Mouse (Mus musculus) kidney, embryonic 14.5 days (tissue): ENCODE results near the gene Hspg2. TPM values are rescaled to one million over a fixed set of nuclear protein-coding genes. Genes with fewer than 3 reads are reported as not detected.
A peak's percentile ranks its signal among the peaks of the same experiment; 100 is the strongest.

Experiments used
- ATAC-seq: fragments of 200-750 bp; cut with Nextera tagmentation; 2 replicates; pipeline ENCODE4 v1.8.0; 2017; ENCODE audit warnings: moderate number of reproducible peaks, mild to moderate bottlenecking, moderate TSS enrichment, moderate library complexity; ENCODE audit not compliant: low FRiP score, low TSS enrichment
- H3K27ac ChIP-seq: fragments of 300-500 bp; sonication (generic); 2 replicates; pipeline ENCODE4 v1.5.1; 2014; ENCODE audit warnings: low read depth, mild to moderate bottlenecking, low read length, moderate library complexity, mixed read lengths
- H3K27me3 ChIP-seq: fragments of 300-500 bp; sonication (generic); 2 replicates; pipeline ENCODE4 v1.6.1; 2014; ENCODE audit warnings: mild to moderate bottlenecking, low read length; ENCODE audit not compliant: control insufficient read depth, insufficient read depth
- H3K36me3 ChIP-seq: fragments of 300-500 bp; sonication (generic); 2 replicates; pipeline ENCODE4 v1.6.1; 2014; ENCODE audit warnings: low read length, mixed read lengths; ENCODE audit not compliant: control insufficient read depth, insufficient read depth
- H3K4me1 ChIP-seq: fragments of 300-500 bp; sonication (generic); 2 replicates; pipeline ENCODE4 v1.6.1; 2014; ENCODE audit warnings: low read length, mixed read lengths; ENCODE audit not compliant: control insufficient read depth, insufficient read depth
- H3K4me2 ChIP-seq: fragments of 300-500 bp; sonication (generic); replicated peaks from 2 replicates; pipeline ENCODE4 v1.6.1; 2014; ENCODE audit warnings: low read depth, mild to moderate bottlenecking, low read length
- H3K4me3 ChIP-seq: fragments of 300-500 bp; sonication (generic); 2 replicates; pipeline ENCODE4 v1.5.1; 2014; ENCODE audit warnings: mild to moderate bottlenecking, low read length
- H3K9ac ChIP-seq: fragments of 300-500 bp; sonication (generic); 2 replicates; pipeline ENCODE4 v1.6.1; 2014; ENCODE audit warnings: low read depth, mild to moderate bottlenecking, low read length, moderate library complexity
- H3K9me3 ChIP-seq: fragments of 300-500 bp; sonication (generic); 2 replicates; pipeline ENCODE4 v1.6.1; 2016; ENCODE audit warnings: low read length; ENCODE audit not compliant: control insufficient read depth
- WGBS: fragments of 180-500 bp; shearing (Covaris S2); extraction: QIAGEN DNeasy Blood & Tissue Kit; methylation state at CpG from one replicate; pipeline ENCODE4 v1.1.7; 2014; 5-methylcytosine and 5-hydroxymethylcytosine counted together
- polyA plus RNA-seq: library from polyadenylated mRNA; unstranded; fragments of >200 nt; fragmentation: Nextera tagmentation; extraction: Ambion mirVana; gene quantifications from 2 replicates; pipeline ENCODE4 v1.2.1, GENCODE M21; 2014

The Hspg2 gene
- polyA plus RNA-seq, 1 experiment from 2014 or later: 56.2 TPM

GRCm38 (mm10) chr4:137492563-137492962 lies 24.0 kb downstream of the Hspg2 start:
- Histone ChIP-seq H3K9me3 (no peaks in the 10 kb centered on the region), H3K27ac (no peak overlapping the region; the same call in 1 of the 2 replicates), H3K4me1 (peaks cover 66% of the 10 kb centered on the region), H3K9ac (no peak overlapping the region), H3K27me3 (no peaks in the 10 kb centered on the region), H3K4me3 (no peak overlapping the region), H3K4me2 (no peak overlapping the region), H3K36me3 (no peaks in the 10 kb centered on the region)
- WGBS: 82% methylated on average over 11 of the region's 11 CpGs
- ATAC-seq: no peak

DNA sequence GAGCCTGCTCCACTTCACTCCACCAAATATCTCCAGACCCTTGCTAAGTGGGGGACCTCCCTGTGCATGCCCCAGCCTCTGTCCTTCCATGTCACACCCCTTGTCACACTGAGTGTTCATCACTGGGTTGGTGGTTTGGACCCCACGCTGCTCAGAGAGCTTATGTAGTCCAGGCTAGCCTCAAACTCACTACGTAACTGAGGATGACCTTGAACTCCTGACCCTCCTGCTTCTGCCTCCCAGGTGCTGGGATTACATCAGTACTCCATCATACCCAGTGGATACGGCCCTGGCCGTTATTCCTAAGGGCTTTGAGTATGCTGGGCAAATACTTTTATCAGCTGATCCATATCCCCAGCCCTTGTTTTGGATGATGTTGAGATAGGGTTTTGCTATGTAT lies 24.6 kb downstream of the Hspg2 start:
- H3K36me3 ChIP-seq: no peaks in the 10 kb centered on the region
- H3K27me3 ChIP-seq: no peaks in the 10 kb centered on the region
- H3K4me1 ChIP-seq: peaks cover 66% of the 10 kb centered on the region
- H3K9ac ChIP-seq: no peak overlapping the region
- H3K4me3 ChIP-seq: no peak overlapping the region
- H3K27ac ChIP-seq: no peak overlapping the region
- H3K4me2 ChIP-seq: no peak overlapping the region
- 91% methylated on average over 4 of the region's 4 CpGs for WGBS
- no peaks in the 10 kb centered on the region for H3K9me3 ChIP-seq
- no peak for ATAC-seq

- ATAC-seq: peak; percentile 61
- peak overlapping the region; percentile 82 for H3K27ac ChIP-seq
- no peaks in the 10 kb centered on the region for H3K27me3 ChIP-seq
- H3K4me2 ChIP-seq: no peak overlapping the region
- H3K36me3 ChIP-seq: no peaks in the 10 kb centered on the region
- H3K4me1 ChIP-seq: peaks cover 64% of the 10 kb centered on the region
- peak overlapping the region; percentile 23 for H3K9ac ChIP-seq
- H3K9me3 ChIP-seq: no peaks in the 10 kb centered on the region
- WGBS: 11% methylated on average over 19 of the region's 19 CpGs
- H3K4me3 ChIP-seq: no peak overlapping the region
Observed at GRCm38 (mm10) chr4:137494751-137495500, 26.4 kb downstream of the Hspg2 start.

GRCm38 (mm10) chr4:137495501-137496100 lies 27.0 kb downstream of the Hspg2 start:
- no peaks in the 10 kb centered on the region for H3K27me3 ChIP-seq
- H3K4me2 ChIP-seq: no peak overlapping the region
- H3K36me3 ChIP-seq: no peaks in the 10 kb centered on the region
- H3K4me1 ChIP-seq: peaks cover 57% of the 10 kb centered on the region
- 57% methylated on average over 6 of the region's 6 CpGs for WGBS
- ATAC-seq: peak; percentile 66
- no peak overlapping the region for H3K4me3 ChIP-seq
- no peaks in the 10 kb centered on the region for H3K9me3 ChIP-seq
- no peak overlapping the region for H3K9ac ChIP-seq
- H3K27ac ChIP-seq: peak overlapping the region; percentile 82

GRCm38 (mm10) chr4:137497367-137497766 lies 28.8 kb downstream of the Hspg2 start:
- peaks cover 54% of the 10 kb centered on the region for H3K4me1 ChIP-seq
- H3K4me3 ChIP-seq: no peak overlapping the region
- H3K27me3 ChIP-seq: no peaks in the 10 kb centered on the region
- no peak overlapping the region for H3K9ac ChIP-seq
- WGBS: 40% methylated on average over 5 of the region's 5 CpGs
- H3K36me3 ChIP-seq: peaks cover 12% of the 10 kb centered on the region; the same call in 1 of the 2 replicates
- ATAC-seq: peak; percentile 40
- H3K9me3 ChIP-seq: no peaks in the 10 kb centered on the region
- peak overlapping the region; percentile 86 for H3K27ac ChIP-seq
- no peak overlapping the region; the same call in 1 of the 2 replicates for H3K4me2 ChIP-seq

- WGBS: 31% methylated on average over 9 of the region's 9 CpGs
- Histone ChIP-seq H3K27me3 (no peaks in the 10 kb centered on the region), H3K9ac (peak overlapping the region; percentile 34; the same call in 1 of the 2 replicates), H3K9me3 (no peaks in the 10 kb centered on the region), H3K27ac (peak overlapping the region; percentile 86), H3K4me2 (no peak overlapping the region; the same call in 1 of the 2 replicates), H3K4me1 (peaks cover 54% of the 10 kb centered on the region), H3K36me3 (peaks cover 19% of the 10 kb centered on the region), H3K4me3 (no peak overlapping the region)
- peak; percentile 3; the same call in 1 of the 2 replicates for ATAC-seq
Observed at GRCm38 (mm10) chr4:137497892-137498722, 29.5 kb downstream of the Hspg2 start.

GRCm38 (mm10) chr4:137498882-137499583 lies 30.5 kb downstream of the Hspg2 start:
- Histone ChIP-seq H3K4me3 (no peak overlapping the region), H3K27ac (peak overlapping the region; percentile 86)

DNA sequence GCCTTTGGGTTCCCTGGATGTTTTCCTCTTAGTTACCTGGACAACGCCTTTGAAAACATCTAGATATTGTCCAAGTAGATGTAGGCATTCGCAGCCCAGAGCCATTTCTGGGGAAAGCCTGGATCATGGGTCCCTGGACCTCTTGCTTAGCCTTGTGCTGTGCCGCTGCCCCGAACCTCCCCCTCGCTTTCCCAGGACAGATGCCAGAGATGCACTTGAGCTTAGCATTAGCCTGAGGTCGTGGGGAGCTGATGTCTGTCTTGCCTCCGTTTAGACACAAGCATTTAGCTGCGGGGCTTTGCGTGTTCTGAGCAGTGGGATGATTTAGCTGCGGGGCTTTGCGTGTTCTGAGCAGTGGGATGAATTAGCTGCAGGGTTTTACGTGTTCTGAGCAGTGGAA lies 31.6 kb downstream of the Hspg2 start:
- Histone ChIP-seq H3K27me3 (no peaks in the 10 kb centered on the region), H3K9me3 (no peaks in the 10 kb centered on the region), H3K27ac (no peak overlapping the region), H3K9ac (no peak overlapping the region; the same call in 1 of the 2 replicates), H3K4me2 (no peak overlapping the region), H3K4me3 (no peak overlapping the region), H3K36me3 (peaks cover 36% of the 10 kb centered on the region), H3K4me1 (peaks cover 44% of the 10 kb centered on the region)
- no peak for ATAC-seq
- WGBS: 61% methylated on average over 12 of the region's 12 CpGs

More at GRCm38 (mm10) chr4:137498882-137499583, 30.5 kb downstream of the Hspg2 start:
- WGBS: 82% methylated on average over 9 of the region's 9 CpGs
- Histone ChIP-seq H3K4me2 (no peak overlapping the region), H3K27me3 (no peaks in the 10 kb centered on the region), H3K4me1 (peaks cover 54% of the 10 kb centered on the region), H3K9me3 (no peaks in the 10 kb centered on the region), H3K36me3 (peaks cover 28% of the 10 kb centered on the region), H3K9ac (peak overlapping the region; percentile 34; the same call in 1 of the 2 replicates)
- no peak for ATAC-seq
